Mouse (Mus musculus): ENCODE results near the gene Tango6. TPM values are rescaled to one million over a fixed set of nuclear protein-coding genes. Genes with fewer than 3 reads are reported as not detected.
"Not testable (repeated sequence)": the region's sequence is repeated elsewhere in the genome, so short reads cannot be mapped to it uniquely, and the experiment has no call there.

The Tango6 gene
- total RNA-seq, 4 experiments from 2014 or later = 6.3 to 7.3 (median 7.0) TPM

GRCm38 (mm10) chr8:106743361-106743760 lies 60.5 kb downstream of the Tango6 start:
- DNase-seq (ENCODE audit: low spot score in 2 of 2) = no peak

GRCm38 (mm10) chr8:106753436-106753835 lies 70.6 kb downstream of the Tango6 start:
- DNase-seq (ENCODE audit: low spot score in 2 of 2) = no peak

- no peak for DNase-seq (ENCODE audit: low spot score in 2 of 2)
These were observed 78.4 kb downstream of the Tango6 start for GRCm38 (mm10) chr8:106761317-106761716.

- DNase-seq (ENCODE audit: low spot score in 2 of 2) = no peak
These were observed 79.1 kb downstream of the Tango6 start for GRCm38 (mm10) chr8:106761867-106762523.

- DNase-seq (ENCODE audit: low spot score in 2 of 2) = no peak
These were observed 81.7 kb downstream of the Tango6 start for GRCm38 (mm10) chr8:106764529-106764928.

- DNase-seq (ENCODE audit: low spot score in 2 of 2) = no peak
These were observed 82.7 kb downstream of the Tango6 start for GRCm38 (mm10) chr8:106765570-106765969.

- DNase-seq (ENCODE audit: low spot score in 2 of 2) = no peak
These were observed 83.9 kb downstream of the Tango6 start for GRCm38 (mm10) chr8:106766736-106767135.

GRCm38 (mm10) chr8:106769147-106769805 lies 86.4 kb downstream of the Tango6 start:
- DNase-seq (ENCODE audit: low spot score in 2 of 2) = no peak

GRCm38 (mm10) chr8:106770596-106771179 lies 87.8 kb downstream of the Tango6 start:
- DNase-seq (ENCODE audit: low spot score in 2 of 2) = peak; percentile 20 to 69

GRCm38 (mm10) chr8:106772094-106772493 lies 89.2 kb downstream of the Tango6 start:
- DNase-seq (ENCODE audit: low spot score in 2 of 2) = no peak

GRCm38 (mm10) chr8:106772501-106772900 lies 89.6 kb downstream of the Tango6 start:
- no peak for DNase-seq (ENCODE audit: low spot score in 2 of 2)

GRCm38 (mm10) chr8:106774567-106775320 lies 91.9 kb downstream of the Tango6 start:
- DNase-seq (ENCODE audit: low spot score in 2 of 2) = no peak

GRCm38 (mm10) chr8:106789623-106790022 lies 106.8 kb downstream of the Tango6 start:
- DNase-seq (ENCODE audit: low spot score in 2 of 2) = no peak

GRCm38 (mm10) chr8:106794820-106795219 lies 112.0 kb downstream of the Tango6 start:
- DNase-seq (ENCODE audit: low spot score in 2 of 2) = no peak

- no peak for DNase-seq (ENCODE audit: low spot score in 2 of 2)
These were observed 117.0 kb downstream of the Tango6 start for GRCm38 (mm10) chr8:106799821-106800220.

GRCm38 (mm10) chr8:106801261-106801660 lies 118.4 kb downstream of the Tango6 start:
- no peak for DNase-seq (ENCODE audit: low spot score in 2 of 2)

- not testable (repeated sequence) for DNase-seq (ENCODE audit: low spot score in 2 of 2)
These were observed 119.7 kb downstream of the Tango6 start for GRCm38 (mm10) chr8:106802384-106803137.

- DNase-seq (ENCODE audit: low spot score in 2 of 2) = no peak
These were observed 123.0 kb downstream of the Tango6 start for GRCm38 (mm10) chr8:106805859-106806258.

- DNase-seq (ENCODE audit: low spot score in 2 of 2) = no peak
These were observed 124.6 kb downstream of the Tango6 start for GRCm38 (mm10) chr8:106807461-106807860.

GRCm38 (mm10) chr8:106809726-106810125 lies 126.9 kb downstream of the Tango6 start:
- DNase-seq (ENCODE audit: low spot score in 2 of 2) = no peak

- peak in 1 of 2 experiments; percentile 42 for DNase-seq (ENCODE audit: low spot score in 2 of 2)
These were observed 127.5 kb downstream of the Tango6 start for GRCm38 (mm10) chr8:106810406-106810805.
